Mouse (Mus musculus): Measurements from ENCODE around the gene Ifi206.

GRCm38 (mm10) chr1:173426345-173426744, 64.5 kb downstream of the Ifi206 start:
- TF ChIP-seq POLR2A (IDR thresholded peaks at IDR 0.05; ENCODE audit: insufficient read depth, low read depth, low read length) = no peak
- no peak for TF ChIP-seq CTCF (IDR thresholded peaks at IDR 0.05; ENCODE audit: insufficient read depth, low read depth, low read length)

Measured in olfactory bulb, adult 2 months (tissue).